Mouse (Mus musculus) cortical plate, adult 2 months (tissue): Measurements from ENCODE around the gene Ucp3.

Source experiments
- CTCF ChIP-seq: fragments of 200-500 bp; IDR thresholded peaks from 2 replicates; pipeline ENCODE4 v1.5.1; 2011; ENCODE audit warnings: mild to moderate bottlenecking, control low read depth, low read length; ENCODE audit not compliant: insufficient read depth; ENCODE audit errors: extremely low read depth
- POLR2A ChIP-seq: fragments of 200-500 bp; IDR thresholded peaks from 2 replicates; pipeline ENCODE4 v1.6.1; 2011; ENCODE audit warnings: mild to moderate bottlenecking, low read length, control low read depth; ENCODE audit not compliant: insufficient read depth; ENCODE audit errors: extremely low read depth

DNA sequence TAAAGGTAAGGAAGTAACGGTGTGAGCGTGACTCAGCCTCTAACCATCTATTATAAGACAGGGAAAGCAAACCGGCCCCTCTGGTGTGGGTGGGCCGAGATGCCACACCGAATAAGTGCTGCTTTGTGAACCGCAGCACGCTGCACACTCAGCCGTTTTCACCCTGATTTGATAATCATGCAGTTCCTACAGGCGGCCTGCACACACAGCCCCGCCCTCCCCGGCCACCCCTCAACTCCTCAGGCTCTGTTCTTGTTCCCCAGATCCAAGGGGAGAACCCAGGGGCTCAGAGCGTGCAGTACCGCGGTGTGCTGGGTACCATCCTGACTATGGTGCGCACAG, 7.0 kb downstream of the Ucp3 start:
- TF ChIP-seq POLR2A, result no peak
- no peak for TF ChIP-seq CTCF
